Mouse (Mus musculus) layer of hippocampus, adult 18-20 months (tissue): ENCODE results near the gene Dixdc1. TPM values are rescaled to one million over a fixed set of nuclear protein-coding genes. Genes with fewer than 3 reads are reported as not detected.

Experiments
- DNase-seq, 2 experiments: peaks; one replicate each; pipeline ENCODE4 v3.0.0; 2022; ENCODE audit warnings: low spot score in 2 of 2
- total RNA-seq, 2 experiments: library from RNA; stranded (reverse); gene quantifications; 2 replicates each; pipeline ENCODE4 v1.2.3; 2021

The Dixdc1 gene
- total RNA-seq, 2 experiments from 2014 or later, result 77.1 to 84.1 TPM

DNA sequence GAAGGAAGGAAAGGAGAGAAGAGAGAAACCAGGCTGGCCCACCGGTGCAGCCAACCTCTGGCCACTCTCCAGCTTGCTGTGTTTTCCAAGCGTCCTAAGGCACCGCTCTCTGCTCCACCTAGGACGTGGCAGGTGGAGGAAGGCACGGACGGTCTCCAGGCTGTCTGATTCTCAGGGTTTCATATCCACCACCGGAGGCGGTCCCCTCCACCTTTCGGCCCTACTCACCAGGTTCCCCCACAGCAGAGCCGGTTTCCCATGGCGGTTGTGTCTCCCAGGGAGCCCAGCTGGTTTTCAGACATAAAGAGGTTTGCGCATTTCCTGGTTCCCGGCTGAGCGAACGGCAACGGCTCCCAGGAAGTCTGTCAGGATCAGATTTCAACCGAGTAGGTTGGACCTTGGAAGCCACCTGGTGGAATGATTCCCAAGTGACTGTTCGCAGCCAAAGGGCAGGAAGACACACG lies 6.9 kb upstream of the Dixdc1 start, which contains the start of gene 2310030G06Rik:
Gene 2310030G06Rik, minus strand, starts transcription at position 323 of the 464 bp plus-strand sequence.
- DNase-seq, result no peak

DNA sequence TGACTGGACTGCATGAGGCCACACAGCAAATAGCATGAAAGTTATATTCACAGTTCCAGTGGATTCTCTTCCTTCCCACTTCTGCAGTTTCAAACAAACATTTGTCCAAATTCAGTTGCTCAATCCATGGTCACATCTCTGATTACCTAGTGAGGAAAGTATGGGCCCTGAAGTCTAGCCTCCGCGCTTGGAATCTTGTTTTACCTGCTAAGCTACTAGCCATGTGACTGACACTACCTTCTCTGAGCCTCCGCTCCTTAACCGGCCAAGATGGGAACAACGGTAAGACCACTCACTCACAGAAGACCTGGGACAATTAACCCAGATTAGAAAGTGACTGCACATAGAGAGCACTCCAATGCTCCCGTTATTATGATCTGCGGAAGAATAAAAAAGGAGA lies 6.5 kb upstream of the Dixdc1 start:
- DNase-seq, result no peak

DNA sequence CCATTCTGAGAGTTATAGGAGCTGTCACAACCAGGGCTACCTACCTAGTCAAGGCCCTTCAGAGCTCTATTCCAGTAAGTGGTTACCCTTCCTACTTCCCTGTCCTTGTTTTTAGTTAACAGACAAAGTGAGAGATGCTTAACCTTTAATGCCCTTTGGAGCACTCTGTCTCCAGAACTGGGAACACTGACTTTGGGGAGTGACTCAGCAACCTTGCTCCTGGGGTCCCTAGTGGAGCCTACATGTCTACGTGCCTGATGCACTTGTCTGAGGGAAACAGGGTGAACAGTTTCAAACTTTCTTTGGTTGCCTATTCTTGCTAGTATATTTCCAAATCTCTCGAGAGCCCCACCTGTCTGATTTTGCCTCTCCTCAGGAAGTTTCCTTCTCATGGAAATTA lies 3.4 kb upstream of the Dixdc1 start:
- DNase-seq, result no peak

DNA sequence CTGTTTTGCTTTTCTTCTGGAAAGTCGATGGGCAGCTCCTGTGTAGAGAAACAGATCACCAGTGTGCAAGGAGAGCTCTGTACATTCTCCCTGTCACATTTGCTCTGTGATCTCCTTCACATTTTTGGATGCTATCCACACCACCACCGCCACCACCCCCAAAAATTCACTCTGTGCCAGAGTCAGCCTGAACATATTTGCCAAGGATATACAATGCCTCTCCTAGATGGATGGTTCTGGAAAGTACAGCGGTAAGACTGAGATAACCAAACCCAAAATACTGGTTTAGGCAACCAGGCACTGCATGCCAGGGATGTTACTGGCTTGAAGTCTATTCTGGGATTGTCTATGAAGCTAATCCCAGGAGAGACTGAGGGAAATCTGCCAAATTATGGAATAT lies 2.9 kb upstream of the Dixdc1 start:
- DNase-seq, result no peak

DNA sequence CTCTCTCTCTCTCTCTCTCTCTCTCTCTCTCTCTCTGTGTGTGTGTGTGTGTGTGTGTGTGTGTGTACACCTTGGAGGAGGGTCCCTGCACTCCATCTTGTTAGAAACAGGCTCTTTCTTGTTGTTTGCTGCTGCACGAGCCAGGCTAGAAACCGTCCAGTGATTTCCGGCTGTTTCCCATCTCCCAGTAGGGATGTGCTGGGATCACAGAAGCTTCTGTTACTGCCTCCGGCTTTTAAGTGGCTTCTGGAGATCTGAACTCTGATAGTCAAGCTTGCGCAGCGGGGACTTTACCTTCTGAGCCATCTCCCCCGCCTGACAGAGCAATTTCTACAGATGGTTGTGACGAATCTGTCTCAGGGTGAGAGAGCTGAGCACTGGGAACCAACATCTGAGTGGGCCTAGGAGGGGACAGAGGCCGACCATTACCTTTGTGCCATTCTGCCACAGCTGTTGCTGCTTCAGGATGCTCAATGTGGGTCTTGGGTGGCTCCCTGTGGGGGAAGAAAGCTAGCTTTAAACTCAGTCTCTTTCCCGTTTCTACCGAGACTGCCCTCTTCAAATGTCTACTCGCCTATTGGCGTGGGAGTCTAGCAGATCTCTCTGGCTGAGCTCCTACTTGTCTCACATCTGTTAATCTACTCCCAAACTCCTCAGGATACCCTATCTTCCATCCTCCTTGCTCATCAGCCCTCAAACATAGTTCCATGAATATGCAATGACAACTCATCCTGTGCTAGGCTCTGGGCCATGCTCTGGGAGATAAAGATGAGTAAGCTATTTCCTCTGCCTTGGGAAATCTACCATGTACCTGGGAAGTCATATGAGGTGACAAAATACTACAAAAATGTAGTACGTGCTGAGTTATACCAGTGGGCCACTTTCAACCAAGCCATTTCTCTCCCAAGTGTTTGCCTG lies 1.8 kb upstream of the Dixdc1 start:
- no peak for DNase-seq

DNA sequence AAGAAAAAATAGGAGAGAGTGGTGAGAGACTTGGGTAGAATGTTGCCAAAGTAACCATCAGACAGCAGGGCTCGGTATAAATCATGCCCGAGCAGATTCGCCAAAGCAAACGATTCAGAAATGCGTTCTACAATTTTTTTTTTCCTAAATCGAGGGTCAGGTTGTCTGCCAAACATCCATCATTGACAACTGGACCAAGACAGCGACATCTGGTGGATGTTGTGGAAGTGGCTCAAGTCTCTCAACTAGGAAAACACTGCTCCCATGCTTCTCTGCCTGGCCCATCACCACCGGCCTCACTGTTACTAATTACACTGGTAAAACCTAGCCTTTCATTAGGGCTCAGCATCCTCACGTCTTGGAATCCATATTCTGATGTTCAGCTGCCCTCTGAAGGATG lies 4.3 kb downstream of the Dixdc1 start:
- DNase-seq, result peak; percentile 44 to 85

DNA sequence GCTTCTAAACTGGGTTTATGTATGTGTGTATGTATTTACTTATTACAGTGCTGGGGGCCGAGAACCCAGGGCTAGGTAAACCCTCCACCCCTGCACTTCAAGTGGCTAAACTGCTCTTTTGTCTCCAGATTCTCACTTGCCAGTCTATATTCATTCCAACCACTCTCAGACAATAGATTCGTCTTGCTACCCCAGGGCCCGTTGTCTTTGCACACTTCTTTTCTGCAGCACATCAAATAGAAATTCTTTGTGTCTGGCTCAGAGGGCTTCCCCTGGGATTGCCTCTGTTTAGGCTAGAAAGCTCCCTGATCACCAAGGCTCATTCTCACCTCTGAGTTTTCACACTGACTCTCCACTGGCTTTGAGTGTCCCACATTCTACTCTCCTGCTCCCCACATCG lies 6.8 kb downstream of the Dixdc1 start:
- no peak for DNase-seq

DNA sequence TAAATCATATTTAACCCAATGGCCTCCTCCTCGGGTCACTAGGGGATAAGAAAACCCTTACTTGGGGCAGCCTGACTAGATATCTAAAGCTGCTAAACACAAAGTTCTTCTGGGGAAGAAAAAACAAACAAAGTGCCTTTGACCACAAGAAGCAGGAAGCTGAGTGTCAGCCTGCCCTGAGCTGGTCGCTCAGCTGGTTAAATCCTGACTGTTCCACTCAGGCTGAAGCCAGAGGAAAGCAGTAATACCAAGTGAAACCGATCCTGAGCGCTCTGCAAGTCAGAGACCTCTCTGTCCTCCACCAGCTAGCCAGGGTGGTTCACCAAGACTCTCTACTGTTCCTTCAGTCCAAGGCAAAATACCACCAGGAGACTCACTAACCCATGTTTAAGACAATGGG lies 9.7 kb downstream of the Dixdc1 start:
- DNase-seq, result no peak

DNA sequence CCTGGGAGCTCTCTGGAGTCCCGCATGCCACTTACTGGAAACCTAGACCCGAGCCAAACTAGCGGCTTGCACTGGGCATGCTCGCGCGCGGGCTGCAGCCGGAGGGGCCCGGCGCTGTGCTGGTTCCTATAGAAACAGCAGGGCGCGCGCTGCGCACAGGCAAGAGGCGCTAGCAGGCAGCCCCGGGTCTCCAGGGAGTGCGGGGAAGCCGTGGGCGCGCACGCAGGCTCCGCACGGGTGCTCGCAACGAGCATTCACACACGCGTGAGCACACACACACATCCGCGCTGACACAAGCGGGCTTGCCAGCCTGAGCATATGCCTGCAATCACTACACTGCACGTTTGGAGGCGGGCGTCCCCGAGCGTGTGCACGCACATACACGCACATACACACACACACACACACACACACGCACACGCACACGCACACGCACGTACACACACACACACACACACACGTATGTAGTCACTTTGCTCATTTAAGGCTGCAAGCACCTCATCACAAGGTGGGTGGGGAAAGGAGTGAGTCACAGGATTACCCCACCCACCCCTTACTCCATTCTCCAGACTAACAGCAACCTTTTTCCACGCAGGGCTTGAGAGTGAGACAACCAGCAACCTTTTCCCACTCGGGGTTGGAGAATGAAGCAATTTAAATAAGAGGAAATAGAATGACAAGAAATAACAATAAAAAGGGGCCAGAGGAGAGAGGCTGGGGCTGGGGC lies 11.2 kb downstream of the Dixdc1 start:
- DNase-seq, result peak; percentile 86 to 89

DNA sequence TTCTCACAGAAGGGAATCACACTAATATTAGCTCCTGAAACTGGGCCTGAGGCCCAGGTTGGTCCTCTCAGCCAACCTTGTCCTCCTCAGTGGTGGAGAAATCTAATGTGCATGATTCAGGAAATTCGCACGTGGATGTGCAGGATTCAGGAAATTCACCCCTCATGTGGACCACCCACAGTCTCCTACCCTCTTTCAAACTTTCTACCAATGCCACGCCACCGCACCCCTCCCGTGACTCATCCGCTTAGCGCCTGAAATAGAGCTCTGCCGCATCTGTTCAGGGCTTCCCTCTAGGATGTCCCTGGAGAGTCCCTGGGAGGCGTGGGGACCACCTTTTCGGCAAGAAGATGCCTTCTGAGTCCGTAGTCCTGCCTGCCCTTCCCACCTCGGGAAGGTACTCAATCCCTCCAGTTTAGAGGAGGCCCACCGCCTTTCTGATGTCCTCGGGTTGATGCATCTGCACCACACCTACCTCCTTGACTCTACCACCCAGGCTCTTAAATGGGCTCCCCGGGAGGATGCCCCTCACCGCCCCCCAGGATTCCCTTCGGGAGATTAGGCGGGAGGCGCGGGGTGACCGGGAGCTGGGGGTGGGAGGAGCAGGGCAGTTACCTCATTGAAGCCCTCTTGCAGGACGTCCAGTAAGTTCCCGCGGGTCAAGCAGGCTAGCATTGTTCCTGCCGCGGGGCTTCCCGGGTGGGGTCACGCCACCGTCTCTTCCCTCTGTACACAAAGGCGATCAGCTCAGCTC lies 12.0 kb downstream of the Dixdc1 start:
- peak; percentile 39 to 54 for DNase-seq

DNA sequence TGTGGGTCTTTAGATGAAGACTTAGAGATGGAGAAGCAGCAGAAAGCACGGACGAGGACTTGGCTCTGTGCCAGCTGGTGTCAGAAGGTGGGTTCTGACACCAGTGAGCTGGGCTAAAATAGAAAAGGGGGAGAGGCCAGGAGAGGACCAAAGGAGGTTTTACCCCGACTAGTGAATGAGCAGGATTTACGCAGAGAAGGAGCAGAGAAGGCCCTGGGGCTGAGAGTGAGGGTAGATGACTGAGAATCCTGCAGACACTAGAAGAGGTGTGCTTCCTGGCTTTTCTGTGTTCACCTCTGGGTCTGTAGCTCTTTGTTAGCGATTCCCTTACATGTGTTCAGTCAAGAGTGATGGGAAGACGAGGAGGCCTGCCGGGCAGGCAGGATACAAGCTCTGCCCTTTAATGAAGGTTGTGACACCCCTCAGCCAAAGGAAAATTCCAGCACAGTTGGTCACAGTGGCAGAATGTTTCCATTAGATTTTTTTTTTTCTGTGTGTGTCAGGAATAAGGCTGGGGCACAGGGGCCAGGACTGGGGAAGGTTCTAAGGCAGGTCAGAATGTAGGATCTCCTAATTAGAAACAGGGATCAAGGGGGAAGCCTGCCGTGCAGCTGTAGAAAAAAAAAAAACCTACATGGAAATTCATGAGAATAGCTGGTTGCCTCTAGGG lies 13.3 kb downstream of the Dixdc1 start:
- DNase-seq, result no peak

DNA sequence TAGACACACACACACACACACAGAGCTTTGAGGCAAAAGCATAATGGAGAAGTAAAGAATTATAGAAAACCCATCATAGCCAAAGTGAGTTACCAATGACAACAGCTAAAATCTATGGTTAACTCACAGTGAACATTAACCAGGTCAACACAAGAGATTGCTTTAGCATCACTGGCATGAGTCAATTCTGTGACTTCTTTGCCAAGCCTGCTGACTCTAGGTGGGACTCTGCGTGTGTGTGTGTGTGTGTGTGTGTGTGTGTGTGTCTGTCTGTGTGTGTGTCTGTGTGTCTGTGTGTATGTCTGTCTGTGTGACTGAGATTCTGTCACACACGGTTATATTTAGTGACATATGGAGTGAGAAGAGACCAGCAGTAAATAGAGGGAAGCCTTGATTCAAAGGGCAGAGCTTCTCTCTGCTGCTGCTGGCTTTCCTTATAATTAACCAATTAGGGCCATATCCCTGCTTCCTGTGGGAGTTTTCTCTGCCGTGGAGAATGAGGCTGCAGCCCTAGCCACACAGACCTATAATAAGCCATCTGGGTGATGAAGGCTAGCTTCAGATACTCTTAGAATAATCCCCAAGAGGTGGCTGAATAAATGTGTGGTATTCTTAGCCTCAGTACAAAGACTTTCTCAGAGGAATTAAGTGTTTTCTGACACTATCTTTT lies 14.5 kb downstream of the Dixdc1 start:
- DNase-seq, result no peak

DNA sequence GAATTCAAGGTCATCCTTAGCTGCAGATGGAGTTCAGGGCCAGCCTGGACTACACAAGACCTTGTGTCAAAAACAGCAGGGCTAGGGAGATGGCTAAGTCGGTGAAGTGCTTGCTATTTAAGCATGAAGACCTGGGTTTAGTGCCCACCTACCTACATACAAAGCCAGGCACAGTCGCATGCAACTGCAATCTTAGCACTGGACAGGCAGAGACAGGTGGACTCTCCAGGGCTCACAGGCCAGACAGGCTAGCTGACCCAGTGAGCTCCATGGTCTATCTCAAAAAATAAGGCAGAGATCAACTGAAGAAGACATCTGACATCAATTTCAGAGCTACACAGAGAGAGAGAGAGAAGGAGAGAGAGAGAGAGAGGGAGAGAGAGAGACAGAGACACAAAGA lies 15.2 kb downstream of the Dixdc1 start:
- no peak for DNase-seq

DNA sequence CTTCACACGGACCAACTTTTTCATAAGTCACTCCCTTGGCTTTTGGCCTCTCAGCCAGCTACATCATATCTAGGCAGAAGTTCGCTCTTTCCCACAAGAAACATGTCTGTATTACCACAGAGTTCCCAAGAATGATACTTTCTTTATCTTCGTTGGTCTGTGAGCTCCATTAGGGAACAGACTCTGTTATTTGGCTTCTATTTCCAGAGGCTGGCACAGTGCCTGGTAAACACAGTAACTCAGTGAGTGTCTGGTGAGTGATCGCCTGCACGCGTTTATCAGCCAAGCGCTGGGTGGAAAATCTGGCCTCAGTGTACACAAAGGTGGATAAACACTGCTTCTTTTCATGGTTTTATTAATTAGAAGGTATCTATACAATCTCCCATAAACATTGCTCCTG lies 15.9 kb downstream of the Dixdc1 start:
- peak; percentile 79 to 84 for DNase-seq

DNA sequence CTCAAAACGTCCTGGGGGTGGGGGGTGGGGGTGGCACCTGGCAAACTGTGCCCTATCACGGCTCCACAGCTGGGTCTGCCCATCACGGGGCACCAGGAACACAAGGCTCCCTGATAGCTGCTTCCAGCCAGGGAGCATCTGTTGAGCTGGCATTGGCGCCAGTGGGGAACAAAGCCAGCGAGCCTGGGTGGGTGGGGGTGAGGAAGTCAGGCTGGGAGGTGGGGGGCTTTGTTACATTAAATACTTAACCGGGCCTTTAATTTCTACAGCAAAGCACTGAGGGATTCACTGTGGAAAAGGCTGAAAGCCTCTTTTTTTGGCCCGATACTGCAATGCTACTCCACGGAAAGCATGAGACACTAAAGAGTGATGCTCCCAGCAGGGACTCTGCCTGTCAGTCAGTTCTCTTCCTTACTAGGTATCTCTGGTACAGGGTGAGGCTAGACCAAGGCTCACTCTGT lies 16.8 kb downstream of the Dixdc1 start:
- no peak for DNase-seq

DNA sequence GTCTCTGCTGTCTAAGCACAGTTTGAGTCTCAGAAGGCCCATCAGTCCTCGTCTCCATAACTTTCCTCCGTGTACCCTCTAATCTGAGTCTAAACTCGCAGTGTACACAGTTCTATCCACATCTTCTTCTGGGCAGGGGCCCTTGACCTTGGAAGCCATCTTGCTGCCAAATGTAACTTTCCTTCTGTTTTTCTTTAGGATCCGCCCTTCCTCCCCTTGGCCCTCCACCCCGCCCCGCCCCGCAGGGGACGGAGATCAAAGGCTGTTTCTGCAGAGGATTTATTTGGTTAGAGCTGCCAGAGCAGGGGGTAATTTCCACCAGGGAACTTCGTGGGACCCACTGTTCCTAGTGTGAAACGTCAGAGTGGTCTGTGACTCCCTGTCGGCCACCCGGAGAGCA lies 18.3 kb downstream of the Dixdc1 start:
- DNase-seq, result no peak

DNA sequence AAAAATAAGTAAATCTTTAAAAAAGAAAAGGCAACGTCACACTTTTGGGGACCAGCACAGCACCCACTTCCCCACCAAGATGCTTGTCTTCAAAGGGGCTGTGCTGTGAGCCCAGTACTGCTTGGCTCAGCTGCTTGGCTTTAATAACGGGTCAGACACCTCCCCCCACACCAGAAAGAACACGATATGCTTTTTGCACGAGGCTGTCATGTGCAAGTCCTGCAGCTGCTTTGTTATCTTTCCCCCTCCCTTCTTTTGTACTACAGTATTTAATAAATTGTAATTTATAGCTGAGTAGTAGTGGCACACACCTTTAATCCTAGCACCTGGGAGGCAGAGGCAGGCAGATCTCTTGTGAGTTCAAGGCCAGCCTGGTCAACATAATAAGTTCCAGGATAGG lies 20.4 kb downstream of the Dixdc1 start:
- no peak for DNase-seq

DNA sequence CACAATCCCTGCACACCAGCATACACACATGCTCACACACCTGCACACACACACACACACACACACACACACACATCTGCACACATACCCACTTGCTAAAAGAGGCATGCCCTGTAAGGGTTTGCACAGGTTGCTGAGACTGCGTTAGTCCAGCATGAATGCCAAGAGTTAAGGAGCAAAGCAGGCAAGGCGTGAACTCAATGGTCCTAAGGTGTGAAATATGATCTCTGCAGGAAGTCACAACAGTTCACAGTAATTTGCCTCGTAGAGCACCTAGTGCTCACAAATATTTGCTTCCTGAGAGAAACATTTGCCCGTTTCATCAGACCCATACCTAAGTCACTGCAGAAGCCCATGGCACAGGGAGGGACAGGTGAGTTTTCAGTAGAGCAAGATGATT lies 25.1 kb downstream of the Dixdc1 start:
- no peak for DNase-seq

DNA sequence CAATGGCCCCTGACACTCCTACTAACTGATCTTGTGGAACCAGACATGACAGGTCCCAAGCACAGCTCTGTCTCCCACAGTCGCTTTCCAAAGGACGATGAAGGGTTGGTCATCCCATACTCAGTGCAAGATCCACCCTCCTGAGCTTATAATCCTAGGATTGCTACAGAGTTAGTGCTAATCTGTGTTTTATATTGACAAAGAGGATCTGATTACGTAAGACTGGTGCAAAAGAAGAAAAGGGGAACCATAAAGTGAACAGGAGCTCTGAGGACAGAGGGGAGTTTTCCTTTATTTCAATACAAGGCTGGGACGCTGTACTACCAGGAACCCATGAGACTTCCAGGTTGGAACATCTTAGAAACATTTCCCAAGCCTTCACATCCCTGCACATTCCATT lies 28.0 kb downstream of the Dixdc1 start:
- no peak for DNase-seq

DNA sequence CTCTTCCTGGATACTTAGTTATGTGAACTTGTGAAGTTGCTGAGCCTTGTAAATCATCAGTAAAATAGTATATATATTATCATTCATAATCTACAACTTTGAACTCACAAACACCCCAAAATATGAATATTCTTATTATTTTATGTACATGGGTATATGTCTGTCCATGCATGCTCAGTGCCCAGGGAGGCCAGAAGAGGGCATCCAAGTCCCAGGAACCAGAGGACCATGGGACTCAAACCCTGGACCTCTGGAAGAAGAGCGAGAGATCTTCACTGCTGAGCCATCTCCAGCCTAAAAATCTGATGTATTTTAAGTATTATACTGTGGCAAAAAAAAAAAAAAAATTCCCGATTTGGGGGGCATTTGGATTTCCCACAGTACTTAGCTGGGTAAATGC lies 30.2 kb downstream of the Dixdc1 start:
- DNase-seq, result peak in 1 of 2 experiments; percentile 35
